Mouse (Mus musculus): ENCODE data around the gene Tmem106c.
A peak's percentile ranks its signal among the peaks of the same experiment; 100 is the strongest.

Gene Tmem106c

GRCm38 (mm10) chr15:97954671-97955070, 9.3 kb upstream of the Tmem106c start:
- DNase-seq, result no peak

- no peak for DNase-seq
These were observed 8.7 kb upstream of the Tmem106c start for GRCm38 (mm10) chr15:97955286-97955685.

- DNase-seq, result no peak
These were observed 8.3 kb upstream of the Tmem106c start for GRCm38 (mm10) chr15:97955742-97956141.

GRCm38 (mm10) chr15:97956416-97956815, 7.6 kb upstream of the Tmem106c start:
- no peak for DNase-seq

GRCm38 (mm10) chr15:97963329-97963988, 541 bp upstream of the Tmem106c start:
- DNase-seq, result no peak

- DNase-seq, result no peak
These were observed 812 bp downstream of the Tmem106c start for GRCm38 (mm10) chr15:97964836-97965187.

- no peak for DNase-seq
These were observed 1.5 kb downstream of the Tmem106c start for GRCm38 (mm10) chr15:97965311-97966045.

GRCm38 (mm10) chr15:97970299-97970698, 6.3 kb downstream of the Tmem106c start:
- peak; percentile 37 for DNase-seq

GRCm38 (mm10) chr15:97972580-97972979, 8.6 kb downstream of the Tmem106c start:
- no peak for DNase-seq

GRCm38 (mm10) chr15:97973248-97974005, 9.4 kb downstream of the Tmem106c start:
- no peak for DNase-seq

GRCm38 (mm10) chr15:97981560-97981959, 17.6 kb downstream of the Tmem106c start:
- no peak for DNase-seq

- no peak for DNase-seq
These were observed 25.5 kb downstream of the Tmem106c start for GRCm38 (mm10) chr15:97989544-97989943.

- DNase-seq, result no peak
These were observed 26.1 kb downstream of the Tmem106c start for GRCm38 (mm10) chr15:97990124-97990523.

- no peak for DNase-seq
These were observed 26.7 kb downstream of the Tmem106c start for GRCm38 (mm10) chr15:97990721-97991120.

- DNase-seq, result no peak
These were observed 27.4 kb downstream of the Tmem106c start for GRCm38 (mm10) chr15:97991285-97991895.

GRCm38 (mm10) chr15:97992027-97992711, 28.2 kb downstream of the Tmem106c start:
- DNase-seq, result no peak

GRCm38 (mm10) chr15:97992712-97993286, 28.8 kb downstream of the Tmem106c start:
- peak; percentile 68 for DNase-seq

GRCm38 (mm10) chr15:97996716-97997256, 32.8 kb downstream of the Tmem106c start:
- peak; percentile 65 for DNase-seq

- no peak for DNase-seq
These were observed 35.5 kb downstream of the Tmem106c start for GRCm38 (mm10) chr15:97999546-97999945.

GRCm38 (mm10) chr15:97999991-98000390, 36.0 kb downstream of the Tmem106c start:
- DNase-seq, result no peak

GRCm38 (mm10) chr15:98001321-98002112, 37.5 kb downstream of the Tmem106c start:
- DNase-seq, result no peak

Measured in right cerebral cortex, postnatal 4 days (tissue).